Mouse (Mus musculus) neutrophil, adult 83 days (primary cell): ENCODE measurements around the gene Strn4. TPM values are rescaled to one million over a fixed set of nuclear protein-coding genes. Genes with fewer than 3 reads are reported as not detected.

Experiments
- total RNA-seq, 2 experiments: library from RNA; stranded (reverse); gene quantifications; one replicate each; pipeline ENCODE4 v1.2.4; 2023

The Strn4 gene
- total RNA-seq = 10 to 100 TPM; 75.2 to 78.0 TPM

DNA sequence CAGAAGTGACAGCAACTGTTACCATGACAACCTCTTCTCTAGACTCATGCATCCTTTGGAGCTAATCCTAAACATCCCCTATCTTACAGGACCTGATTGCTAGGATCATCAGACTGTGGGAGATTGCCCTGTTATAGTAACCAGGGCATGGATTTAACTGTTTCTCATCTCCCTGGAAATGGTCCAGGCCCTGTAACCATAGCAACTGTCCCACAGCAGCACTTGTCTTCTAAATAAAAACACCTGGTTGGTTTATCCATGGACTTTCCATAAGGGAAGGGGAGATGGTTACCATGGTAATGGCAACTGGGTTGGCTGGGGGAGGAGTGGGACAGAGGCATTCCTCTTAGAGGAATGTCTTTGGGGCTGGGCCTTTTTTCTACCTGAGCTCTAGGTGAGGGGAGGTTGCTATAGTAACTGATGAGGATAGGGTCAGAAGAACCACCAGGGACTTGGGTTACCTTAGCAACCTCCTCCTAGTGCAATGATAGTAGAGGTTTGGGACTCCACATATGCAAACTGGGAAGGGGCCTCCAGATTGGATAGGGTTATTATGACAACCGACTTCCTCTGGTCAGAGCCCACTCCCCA, at the start of gene Strn4:
TSS of gene Strn4 (plus strand) at position 539 of the 591 bp plus-strand sequence.

DNA sequence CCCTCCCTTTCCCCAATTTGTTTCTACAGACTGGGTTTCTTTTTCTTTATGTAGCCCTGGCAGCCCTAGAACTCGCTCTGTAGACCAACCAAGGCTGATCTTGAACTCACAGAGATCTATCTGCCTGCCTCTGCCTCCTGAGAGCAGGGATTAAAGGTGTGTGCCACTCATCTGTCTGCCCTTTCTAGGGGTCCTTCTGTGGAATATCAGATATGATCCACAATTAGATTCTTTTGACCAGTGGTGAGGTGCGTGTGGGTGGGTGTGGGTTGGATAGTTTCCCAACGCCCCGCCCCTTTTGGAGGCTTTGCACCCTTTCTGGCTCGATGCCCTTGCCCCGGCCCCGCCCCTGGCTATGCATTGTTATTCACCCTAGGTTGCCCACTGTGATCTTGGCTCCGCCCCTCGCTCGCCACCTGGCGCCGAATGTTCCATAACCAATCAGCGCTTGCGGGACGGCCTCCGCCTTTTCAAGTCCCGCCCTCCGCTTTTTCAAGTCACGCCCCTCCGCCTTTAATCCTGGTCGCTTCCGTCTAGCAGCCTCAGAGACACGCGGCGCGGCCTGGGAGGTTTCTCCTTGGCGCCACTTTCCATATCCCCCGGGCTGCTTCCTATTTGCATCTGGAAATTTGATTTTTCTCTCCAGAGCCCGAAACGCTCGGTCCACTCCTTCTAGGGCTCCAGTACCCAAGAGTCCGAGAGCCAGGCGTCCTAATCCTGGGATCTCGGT, 34.7 kb upstream of the Strn4 start, which contains the start of gene Slc1a5:
TSS of gene Slc1a5 (plus strand) at position 516 of the 730 bp plus-strand sequence.

DNA sequence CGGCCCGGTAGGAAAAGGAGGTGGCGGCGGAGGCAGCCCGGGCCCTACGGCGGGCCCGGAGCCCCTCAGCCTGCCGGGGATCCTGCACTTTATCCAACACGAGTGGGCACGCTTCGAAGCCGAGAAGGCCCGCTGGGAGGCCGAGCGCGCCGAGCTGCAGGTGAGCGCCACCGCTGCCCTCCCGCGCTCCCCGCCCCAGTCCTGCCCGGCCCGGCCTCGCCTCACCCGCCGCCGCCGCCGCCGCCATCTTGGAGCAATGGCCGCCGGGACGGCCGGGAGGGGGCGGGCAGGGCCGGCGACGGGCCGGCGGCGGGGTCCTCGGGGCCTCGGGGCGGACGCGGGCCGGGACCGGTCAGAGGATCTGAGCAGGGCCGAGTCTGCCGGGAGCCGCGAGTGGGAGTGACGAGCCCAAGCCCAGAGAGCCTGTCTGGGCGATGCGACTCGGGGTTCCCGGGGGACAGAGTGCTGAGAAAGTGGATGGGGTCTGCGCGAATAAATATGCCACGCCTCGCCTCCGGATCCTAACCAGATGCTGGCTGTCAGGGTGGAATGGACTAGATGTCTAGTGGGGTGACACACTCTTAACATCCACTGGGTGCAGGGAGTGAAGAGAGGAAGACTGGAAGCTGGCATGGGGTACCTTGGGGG, 910 bp downstream of the Strn4 start, which contains the start of gene Fkrp:
TSS of gene Fkrp (minus strand) at position 258 of the 648 bp plus-strand sequence.

DNA sequence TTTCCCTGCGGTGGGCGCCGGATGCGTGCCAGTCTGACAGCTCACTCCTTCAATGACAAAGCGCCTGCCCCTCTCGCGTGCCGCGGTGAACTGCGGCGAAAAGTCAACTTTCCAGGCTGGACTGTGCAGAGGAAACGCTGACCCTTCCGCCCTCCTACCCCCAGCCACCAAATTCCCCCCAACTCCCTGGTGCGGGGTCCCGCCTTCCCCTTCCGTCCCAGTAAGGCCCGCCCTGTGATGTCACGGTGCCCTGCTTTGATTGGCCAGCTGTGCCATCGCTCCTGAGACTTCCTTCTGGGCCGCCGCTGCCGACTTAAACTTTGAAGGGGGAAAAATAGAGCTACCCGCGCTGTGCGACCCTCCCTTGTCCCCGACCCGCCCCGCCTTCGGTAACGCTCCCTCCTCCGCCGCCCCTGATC, 27.0 kb downstream of the Strn4 start, which contains the start of gene Prkd2:
TSS of gene Prkd2 (plus strand) at position 258 of the 419 bp plus-strand sequence.

DNA sequence AGATGAGACGGTGACA, 59.4 kb downstream of the Strn4 start, which contains the start of gene Dact3:
TSS of gene Dact3 (plus strand) at position 8 of the 16 bp plus-strand sequence.

Other genes starting within 250 kb of the Strn4 start
- 1 to 10 TPM; 2.7 to 3.3 TPM for gene Arhgap35, start 200.9 kb upstream of the Strn4 start, total RNA-seq
- gene Ceacam15, start 140.2 kb upstream of the Strn4 start, total RNA-seq = not detected
- gene Ceacam9, start 94.0 kb upstream of the Strn4 start, total RNA-seq = not detected
- 100 to 1,000 TPM; 145 to 151 TPM for gene Ap2s1, start 77.5 kb upstream of the Strn4 start, total RNA-seq
- gene Slc1a5, start 34.5 kb upstream of the Strn4 start, total RNA-seq = 10 to 100 TPM; 42.6 to 47.9 TPM
- gene Fkrp, start 843 bp downstream of the Strn4 start, total RNA-seq = 10 to 100 TPM; 12.4 to 13.8 TPM
- gene Prkd2, start 27.0 kb downstream of the Strn4 start, total RNA-seq = 10 to 100 TPM; 43.2 to 52.6 TPM
- under 1 TPM in 1 of 2 experiments, not detected in 1; 0.11 TPM for gene Dact3, start 59.4 kb downstream of the Strn4 start, total RNA-seq
- not detected for gene Gng8, start 75.9 kb downstream of the Strn4 start, total RNA-seq
- gene Ptgir, start 90.6 kb downstream of the Strn4 start, total RNA-seq = 10 to 100 TPM; 29.6 to 30.3 TPM
- gene Calm3, start 108.2 kb downstream of the Strn4 start, total RNA-seq = 100 to 1,000 TPM; 224 to 233 TPM
- gene Pnmal2, start 128.8 kb downstream of the Strn4 start, total RNA-seq = under 1 TPM in 1 of 2 experiments, not detected in 1; 0.13 TPM
- not detected for gene Pnmal1, start 143.8 kb downstream of the Strn4 start, total RNA-seq
- gene Gm42372, start 167.2 kb downstream of the Strn4 start, total RNA-seq = under 1 TPM; 0.07 to 0.11 TPM
- under 1 TPM; 0.09 to 0.18 TPM for gene Ccdc8, start 176.8 kb downstream of the Strn4 start, total RNA-seq
- gene Ppp5c, start 212.0 kb downstream of the Strn4 start, total RNA-seq = 10 to 100 TPM; 37.7 to 42.4 TPM
- 1 to 10 TPM in 1 of 2 experiments, under 1 TPM in 1; 0.42 to 1.3 TPM for gene Hif3a, start 246.5 kb downstream of the Strn4 start, total RNA-seq